Mouse (Mus musculus) cerebellum, postnatal 25 days (tissue): ENCODE results near the gene Gfy.

ENCODE experiments used
- DNase-seq, 2 experiments: peaks; one replicate each; pipeline ENCODE4 v3.0.0; 2021; ENCODE audit warnings: mixed read lengths in 2 of 2

Gfy gene

GRCm38 (mm10) chr7:45179469-45179868 lies at the start of gene Gfy:
TSS of gene Gfy (minus strand) at chr7:45179569.
- no peak for DNase-seq

- no peak for DNase-seq
These were observed 49.7 kb upstream of the Gfy start for GRCm38 (mm10) chr7:45229046-45229445.

GRCm38 (mm10) chr7:45228548-45228947 lies 49.2 kb upstream of the Gfy start:
- no peak for DNase-seq

- no peak for DNase-seq
These were observed 47.1 kb upstream of the Gfy start for GRCm38 (mm10) chr7:45226421-45226820.

GRCm38 (mm10) chr7:45224826-45225225 lies 45.5 kb upstream of the Gfy start:
- DNase-seq: no peak

GRCm38 (mm10) chr7:45221680-45222079 lies 42.3 kb upstream of the Gfy start:
- no peak for DNase-seq

GRCm38 (mm10) chr7:45216442-45217183 lies 37.2 kb upstream of the Gfy start:
- peak in 1 of 2 experiments; percentile 51 for DNase-seq

- no peak for DNase-seq
These were observed 36.5 kb upstream of the Gfy start, which contains the start of gene Tead2 for GRCm38 (mm10) chr7:45215673-45216441. TSS of gene Tead2 (plus strand) at chr7:45215753.

GRCm38 (mm10) chr7:45213708-45214107 lies 34.3 kb upstream of the Gfy start:
- DNase-seq: no peak

- DNase-seq: no peak
These were observed 33.0 kb upstream of the Gfy start for GRCm38 (mm10) chr7:45212356-45212755.

GRCm38 (mm10) chr7:45211851-45212251 lies 32.5 kb upstream of the Gfy start, which contains the start of gene Dkkl1:
TSS of gene Dkkl1 (minus strand) at chr7:45212147.
- no peak for DNase-seq

- DNase-seq: no peak
These were observed 31.7 kb upstream of the Gfy start for GRCm38 (mm10) chr7:45211070-45211469.

GRCm38 (mm10) chr7:45208260-45208659 lies 28.9 kb upstream of the Gfy start:
- no peak for DNase-seq

GRCm38 (mm10) chr7:45204380-45205143 lies 25.2 kb upstream of the Gfy start, which contains the start of gene Ccdc155:
TSS of gene Ccdc155 (minus strand) at chr7:45204892.
- DNase-seq: peak; percentile 92 to 96

- DNase-seq: no peak
These were observed 23.3 kb upstream of the Gfy start for GRCm38 (mm10) chr7:45202654-45203053.

- peak; percentile 32 to 40 for DNase-seq
These were observed 19.6 kb upstream of the Gfy start for GRCm38 (mm10) chr7:45198961-45199360.

- DNase-seq: peak; percentile 92 to 94
These were observed 19.1 kb upstream of the Gfy start for GRCm38 (mm10) chr7:45198435-45198834.

GRCm38 (mm10) chr7:45196994-45197393 lies 17.6 kb upstream of the Gfy start:
- peak in 1 of 2 experiments; percentile 33 for DNase-seq

- peak in 1 of 2 experiments; percentile 40 for DNase-seq
These were observed 16.8 kb upstream of the Gfy start for GRCm38 (mm10) chr7:45196176-45196535.

- peak; percentile 67 to 73 for DNase-seq
These were observed 16.2 kb upstream of the Gfy start for GRCm38 (mm10) chr7:45195341-45196175.

- peak; percentile 72 to 83 for DNase-seq
These were observed 14.8 kb upstream of the Gfy start for GRCm38 (mm10) chr7:45193871-45194785.
